Mouse (Mus musculus) frontal cortex, adult 2 months (tissue): Measurements from ENCODE around the gene Rmnd5a. TPM values are rescaled to one million over a fixed set of nuclear protein-coding genes. Genes with fewer than 3 reads are reported as not detected.

Source experiments
- DNase-seq, 2 experiments: peaks; one replicate each; pipeline ENCODE4 v3.0.0; 2022; ENCODE audit warnings: low spot score in 1 of 2; ENCODE audit errors: extremely low spot score in 1 of 2
- polyA plus RNA-seq: library from polyadenylated mRNA; depleted of rRNA; stranded (reverse); fragments of >200 nt; gene quantifications from 2 replicates; pipeline ENCODE4 v1.2.3, GENCODE M21; 2012

Gene Rmnd5a
- polyA plus RNA-seq, 1 experiment, result 67.8 TPM

- no peak for DNase-seq
These were observed 4.3 kb upstream of the Rmnd5a start for GRCm38 (mm10) chr6:71444756-71445155.

GRCm38 (mm10) chr6:71442130-71442529 lies 1.7 kb upstream of the Rmnd5a start:
- DNase-seq, result no peak

- DNase-seq, result no peak
These were observed 779 bp upstream of the Rmnd5a start for GRCm38 (mm10) chr6:71441251-71441580.

- DNase-seq, result no peak
These were observed 283 bp downstream of the Rmnd5a start for GRCm38 (mm10) chr6:71440217-71440491.

- DNase-seq, result peak; percentile 32 to 46
These were observed 776 bp downstream of the Rmnd5a start for GRCm38 (mm10) chr6:71439506-71440216.

- no peak for DNase-seq
These were observed 2.4 kb downstream of the Rmnd5a start for GRCm38 (mm10) chr6:71438070-71438469.

GRCm38 (mm10) chr6:71427996-71428725 lies 12.3 kb downstream of the Rmnd5a start:
- DNase-seq, result peak in 1 of 2 experiments; percentile 35

- DNase-seq, result peak in 1 of 2 experiments; percentile 57
These were observed 14.8 kb downstream of the Rmnd5a start for GRCm38 (mm10) chr6:71425681-71426080.

- peak in 1 of 2 experiments; percentile 32 for DNase-seq
These were observed 17.3 kb downstream of the Rmnd5a start for GRCm38 (mm10) chr6:71423116-71423515.

- DNase-seq, result no peak
These were observed 18.3 kb downstream of the Rmnd5a start for GRCm38 (mm10) chr6:71422162-71422561.

GRCm38 (mm10) chr6:71420848-71421247 lies 19.6 kb downstream of the Rmnd5a start:
- DNase-seq, result no peak

GRCm38 (mm10) chr6:71418874-71419273 lies 21.6 kb downstream of the Rmnd5a start:
- no peak for DNase-seq

GRCm38 (mm10) chr6:71415446-71415845 lies 25.0 kb downstream of the Rmnd5a start:
- DNase-seq, result no peak

GRCm38 (mm10) chr6:71414624-71415023 lies 25.8 kb downstream of the Rmnd5a start:
- no peak for DNase-seq

- DNase-seq, result peak in 1 of 2 experiments; percentile 57
These were observed 41.4 kb downstream of the Rmnd5a start for GRCm38 (mm10) chr6:71398829-71399609.

- no peak for DNase-seq
These were observed 43.7 kb downstream of the Rmnd5a start for GRCm38 (mm10) chr6:71396761-71397160.

GRCm38 (mm10) chr6:71396016-71396415 lies 44.4 kb downstream of the Rmnd5a start:
- DNase-seq, result no peak

GRCm38 (mm10) chr6:71390496-71390895 lies 49.9 kb downstream of the Rmnd5a start:
- DNase-seq, result no peak

- no peak for DNase-seq
These were observed 58.8 kb downstream of the Rmnd5a start for GRCm38 (mm10) chr6:71381654-71382053.

- DNase-seq, result no peak
These were observed 63.7 kb downstream of the Rmnd5a start for GRCm38 (mm10) chr6:71376711-71377110.

- DNase-seq, result no peak
These were observed 65.5 kb downstream of the Rmnd5a start for GRCm38 (mm10) chr6:71374921-71375320.
